Mouse (Mus musculus) thymus, adult 2 months (tissue): ENCODE data around the gene Wdr83os. TPM values are rescaled to one million over a fixed set of nuclear protein-coding genes. Genes with fewer than 3 reads are reported as not detected.
A peak's percentile ranks its signal among the peaks of the same experiment; 100 is the strongest.

Experiments used
- DNase-seq: peaks from one replicate; pipeline ENCODE4 v3.0.0; 2021
- H3K27ac ChIP-seq: fragments of 200-500 bp; 2 replicates; pipeline ENCODE4 v1.5.1; 2012; ENCODE audit warnings: low read length, control low read depth; ENCODE audit not compliant: control insufficient read depth, insufficient read depth
- H3K27me3 ChIP-seq: fragments of 200-500 bp; 2 replicates; pipeline ENCODE4 v1.6.1; 2012; ENCODE audit warnings: mild to moderate bottlenecking, low read length, moderate library complexity, mixed read lengths; ENCODE audit not compliant: control insufficient read depth, insufficient read depth
- H3K36me3 ChIP-seq: fragments of 200-500 bp; 2 replicates; pipeline ENCODE4 v1.6.1; 2012; ENCODE audit warnings: mild to moderate bottlenecking, low read length, moderate library complexity; ENCODE audit not compliant: control insufficient read depth, insufficient read depth
- H3K4me1 ChIP-seq: fragments of 200-500 bp; replicated peaks from 2 replicates; pipeline ENCODE4 v1.6.1; 2012; ENCODE audit warnings: low read length; ENCODE audit not compliant: control insufficient read depth, insufficient read depth
- H3K4me3 ChIP-seq: fragments of 200-500 bp; 2 replicates; pipeline ENCODE4 v1.5.1; 2012; ENCODE audit warnings: mild to moderate bottlenecking, low read length, control low read depth, moderate library complexity; ENCODE audit not compliant: control insufficient read depth, insufficient read depth
- CTCF ChIP-seq: fragments of 200-500 bp; IDR thresholded peaks from 2 replicates; pipeline ENCODE4 v1.5.1; 2012; ENCODE audit warnings: mild to moderate bottlenecking, control low read depth, low read length, moderate library complexity, borderline replicate concordance; ENCODE audit not compliant: control insufficient read depth, poor library complexity, insufficient read depth; ENCODE audit errors: extremely low read depth
- POLR2A ChIP-seq: fragments of 200-500 bp; IDR thresholded peaks from 2 replicates; pipeline ENCODE4 v1.6.1; 2012; ENCODE audit warnings: mild to moderate bottlenecking, low read length, control low read depth, moderate library complexity; ENCODE audit not compliant: control insufficient read depth, poor library complexity, insufficient read depth; ENCODE audit errors: extremely low read depth
- WGBS: fragments of 180-500 bp; shearing (Covaris S2); methylation state at CpG from one replicate; pipeline ENCODE4 v1.1.7; 2018; 5-methylcytosine and 5-hydroxymethylcytosine counted together
- polyA plus RNA-seq: library from polyadenylated mRNA; depleted of rRNA; stranded (reverse); fragments of >200 nt; gene quantifications from 2 replicates; pipeline ENCODE4 v1.2.3, GENCODE M21; 2012

Wdr83os gene
- polyA plus RNA-seq, 1 experiment = 141 TPM

DNA sequence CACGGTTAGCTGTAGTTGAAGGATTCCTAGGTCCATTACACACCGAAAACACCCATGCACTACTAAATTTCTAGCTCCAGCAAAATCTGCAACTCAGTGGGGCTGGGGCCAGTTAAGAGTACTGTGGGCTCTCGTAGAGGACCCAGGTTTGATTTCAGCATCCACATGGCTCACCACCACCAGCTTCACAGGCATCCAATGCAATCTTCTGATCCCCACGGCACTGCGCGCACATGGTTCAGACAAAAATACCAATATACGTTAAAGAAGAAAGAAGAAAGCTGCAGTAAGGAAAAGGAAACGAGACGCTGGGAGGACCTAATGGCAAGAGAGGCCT, 44.2 kb upstream of the Wdr83os start:
- peaks cover 8% of the 10 kb centered on the region for H3K4me1 ChIP-seq
- H3K27ac ChIP-seq = peak overlapping the region; percentile 90
- H3K27me3 ChIP-seq = no peaks in the 10 kb centered on the region
- peak overlapping the region; percentile 83 for H3K4me3 ChIP-seq
- TF ChIP-seq POLR2A (no peak), CTCF (no peak)
- H3K36me3 ChIP-seq = peaks cover 20% of the 10 kb centered on the region
- no peak for DNase-seq
- under 1% methylated on average over 9 of the region's 9 CpGs for WGBS

- TF ChIP-seq CTCF = peak; percentile 17; the same call in 1 of the 2 replicates
- 0 out of 2 replicates have a peak, but pooled peaks have one; percentile 51 for TF ChIP-seq POLR2A
- Histone ChIP-seq H3K36me3 (peaks cover 15% of the 10 kb centered on the region), H3K27me3 (no peaks in the 10 kb centered on the region), H3K27ac (peak within 1 kb of the TSS; percentile 90), H3K4me1 (peaks cover 8% of the 10 kb centered on the region), H3K4me3 (peak within 1 kb of the TSS; percentile 83)
- peak; percentile 90 for DNase-seq
- under 1% methylated on average over 59 of the region's 59 CpGs for WGBS
These were observed 43.7 kb upstream of the Wdr83os start, which contains the start of gene Tnpo2 for GRCm38 (mm10) chr8:85036718-85037365. Gene Tnpo2, plus strand, starts transcription at chr8:85036915.

DNA sequence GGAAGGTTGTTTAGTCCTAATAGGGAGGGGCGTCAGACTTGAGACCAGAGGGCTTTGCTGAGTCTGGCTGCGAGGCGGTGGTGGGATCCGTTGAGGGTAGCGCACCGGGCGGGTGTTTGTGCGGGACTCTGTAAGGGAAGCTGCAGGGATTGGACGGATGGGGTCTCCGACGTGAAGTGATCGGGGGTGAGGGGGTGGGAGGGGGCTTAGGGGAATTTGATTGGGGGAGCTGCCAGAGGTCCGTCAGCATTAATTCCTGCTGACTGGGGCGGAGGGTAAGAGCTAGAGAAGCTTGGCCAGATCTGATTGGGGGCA, 43.2 kb upstream of the Wdr83os start:
- no peak for DNase-seq
- Histone ChIP-seq H3K4me1 (peaks cover 8% of the 10 kb centered on the region), H3K4me3 (peak overlapping the region; percentile 60), H3K27me3 (no peaks in the 10 kb centered on the region), H3K27ac (peak overlapping the region; percentile 80; the same call in 1 of the 2 replicates), H3K36me3 (peaks cover 10% of the 10 kb centered on the region)
- TF ChIP-seq POLR2A = no peak
- TF ChIP-seq CTCF = no peak
- WGBS = under 1% methylated on average over 14 of the region's 14 CpGs

DNA sequence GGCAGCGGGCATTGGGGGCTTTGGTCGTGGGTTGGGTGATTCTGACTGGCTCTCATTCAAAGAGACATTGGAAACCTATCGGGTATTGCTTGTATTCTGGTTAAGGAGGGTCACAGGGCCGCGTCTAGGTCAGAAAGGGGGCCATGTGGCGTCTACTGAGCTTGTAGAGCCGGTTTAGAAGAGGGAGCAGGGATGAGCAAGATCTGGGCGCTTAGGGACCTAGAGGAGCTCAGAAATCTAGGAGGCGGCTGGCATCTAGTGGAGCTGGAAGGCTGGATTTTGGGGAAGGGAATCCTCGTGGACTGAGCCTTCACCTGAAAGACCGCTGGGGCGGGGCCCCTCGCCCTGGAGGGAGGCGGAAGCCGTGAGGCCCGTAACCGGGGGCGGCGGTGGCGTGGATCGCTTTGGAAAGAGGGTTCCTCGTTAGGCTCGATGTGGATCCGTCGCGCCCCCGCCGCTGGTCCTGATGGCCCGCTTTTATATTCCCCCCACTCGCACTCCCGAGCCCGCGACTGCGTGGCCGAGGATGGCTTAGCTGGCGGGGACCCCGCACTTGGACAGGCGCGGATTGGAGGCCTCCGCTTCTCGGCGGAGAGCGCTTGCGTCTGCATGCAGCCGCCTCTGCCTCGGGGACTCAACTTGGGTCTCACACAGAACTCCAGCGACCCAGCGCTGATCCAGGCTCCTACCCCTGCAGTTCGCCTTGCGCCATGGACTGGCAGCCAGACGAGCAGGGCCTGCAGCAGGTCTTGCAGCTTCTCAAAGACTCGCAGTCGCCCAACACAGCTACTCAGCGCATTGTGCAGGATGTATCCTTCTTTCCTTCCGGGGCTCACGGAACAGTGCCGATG, 42.6 kb upstream of the Wdr83os start:
- WGBS = 1% methylated on average over 57 of the region's 57 CpGs
- H3K4me1 ChIP-seq = peaks cover 8% of the 10 kb centered on the region
- peak; percentile 77 for DNase-seq
- H3K27ac ChIP-seq = peak overlapping the region; percentile 26
- TF ChIP-seq POLR2A (peak; percentile 39; the same call in 1 of the 2 replicates), CTCF (no peak)
- H3K36me3 ChIP-seq = peaks cover 9% of the 10 kb centered on the region; the same call in 1 of the 2 replicates
- no peaks in the 10 kb centered on the region for H3K27me3 ChIP-seq
- peak overlapping the region; percentile 60 for H3K4me3 ChIP-seq

DNA sequence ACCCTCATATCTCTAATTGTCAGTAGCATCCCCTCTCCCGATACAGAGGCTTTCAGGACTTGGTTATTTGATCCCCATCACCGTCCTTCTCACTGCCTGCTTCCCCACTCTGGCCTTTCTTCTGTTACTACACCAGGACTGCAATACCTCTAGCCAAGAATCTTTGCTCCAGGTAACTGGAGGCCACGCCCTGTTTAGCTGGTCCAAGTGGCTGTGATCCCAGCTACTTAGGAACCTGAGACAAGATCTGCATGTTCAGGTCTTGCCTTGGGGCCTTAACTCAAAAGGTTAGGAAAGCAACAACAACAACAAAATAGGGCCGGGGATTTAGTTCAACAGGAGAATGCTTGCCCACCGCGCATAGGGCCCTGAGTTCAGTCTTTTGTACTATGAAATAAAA, 36.9 kb upstream of the Wdr83os start:
- peaks cover 59% of the 10 kb centered on the region for H3K36me3 ChIP-seq
- no peak for TF ChIP-seq CTCF
- no peak for TF ChIP-seq POLR2A
- H3K4me3 ChIP-seq = no peak overlapping the region

DNA sequence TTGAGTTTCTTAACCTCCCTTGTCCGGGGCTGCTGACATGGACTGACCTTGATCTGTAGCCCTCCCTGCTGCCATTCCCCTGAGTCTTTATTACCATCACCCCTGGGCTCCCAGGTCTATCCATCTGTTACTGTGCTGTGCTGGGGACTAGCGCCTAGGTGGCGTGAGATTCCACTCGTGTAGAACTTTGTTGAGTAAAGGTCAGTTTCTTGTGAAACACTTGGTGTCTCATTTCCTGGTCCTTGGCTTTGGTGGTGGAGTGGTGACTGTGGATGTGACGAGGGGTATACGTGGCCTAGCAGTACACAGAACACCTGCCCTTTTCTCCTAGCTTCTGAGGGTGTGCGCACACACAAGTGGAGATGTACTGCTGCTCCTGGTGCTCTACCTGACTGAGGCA, 23.2 kb upstream of the Wdr83os start:
- H3K4me1 ChIP-seq = peaks cover 6% of the 10 kb centered on the region
- H3K4me3 ChIP-seq = no peak overlapping the region
- 88% methylated on average over 7 of the region's 7 CpGs for WGBS
- DNase-seq = no peak
- peaks cover 32% of the 10 kb centered on the region for H3K36me3 ChIP-seq
- no peaks in the 10 kb centered on the region for H3K27me3 ChIP-seq
- TF ChIP-seq POLR2A (no peak), CTCF (no peak)
- no peak overlapping the region for H3K27ac ChIP-seq

More for the DNA sequence above, 36.9 kb upstream of the Wdr83os start:
- no peak for DNase-seq
- Histone ChIP-seq H3K27ac (no peak overlapping the region), H3K4me1 (no peaks in the 10 kb centered on the region), H3K27me3 (no peaks in the 10 kb centered on the region)
- 89% methylated on average over 6 of the region's 6 CpGs for WGBS
